In the genomic region with DNA sequence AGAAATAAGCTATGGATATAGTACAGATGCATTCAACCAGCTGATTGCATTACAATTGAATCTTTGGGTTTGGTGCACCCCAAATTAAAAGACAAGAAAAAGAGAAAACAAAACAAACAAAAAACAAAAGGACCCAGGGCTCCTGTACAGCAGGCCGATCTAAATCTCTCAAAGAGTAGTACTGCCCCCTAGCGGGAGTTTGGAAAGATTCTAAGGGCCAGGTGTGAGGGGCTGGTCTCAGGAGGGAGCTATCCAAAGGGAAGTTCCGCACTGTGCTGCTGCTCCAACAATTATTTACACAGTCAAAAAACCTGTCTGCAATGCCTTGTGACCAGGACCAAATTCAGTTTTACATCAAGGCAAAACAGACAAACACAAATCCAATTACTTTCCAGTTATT, we compare ENCODE assay signal across 9 mouse cellular contexts.
A peak's percentile ranks its signal among the peaks of the same experiment; 100 is the strongest.
DNase-seq lines count a peak whose midpoint lies in the region; ATAC-seq and TF ChIP-seq lines count a peak whose summit lies in the region.
"Had no signal": no experiment of that assay in that cellular context is flagged by ENCODE, and none has a peak within 500 bp of the region (broad histone marks: within the 10 kb centered on the region; RNA-seq: fewer than 3 reads in every experiment).

No protein-coding gene starts in this region.

- ATAC-seq in neural tube, embryonic 15.5 days (ENCODE audit: low FRiP score) = peak; percentile 85

- peaks cover 9% of the 10 kb centered on the region for H3K4me1 ChIP-seq in neural tube, embryonic 15.5 days
- H3K4me1 ChIP-seq in testis, adult 2 months (ENCODE audit: control insufficient read depth, insufficient read depth, low read length) = no peaks in the 10 kb centered on the region

- H3K9me3 ChIP-seq in neural tube, embryonic 15.5 days (replicated peaks) = no peaks in the 10 kb centered on the region

- H3K4me2 ChIP-seq in neural tube, embryonic 15.5 days = no peak overlapping the region

- H3K27ac ChIP-seq in neural tube, embryonic 15.5 days (replicated peaks) = no peak overlapping the region
- H3K27ac ChIP-seq in testis, adult 2 months (ENCODE audit: control insufficient read depth, insufficient read depth, low read depth, low read length) = no peak overlapping the region

- intact Hi-C loops in heart, postnatal 14 days (cut with DNase I) = loop anchor here (2.0 to 5.0 kb wide), 4 partner anchors 110 to 478 kb away; no protein-coding TSS in a partner anchor

- TF ChIP-seq POLR2A in testis, adult 2 months (IDR thresholded peaks at IDR 0.05; ENCODE audit: control insufficient read depth, low read depth, low read length) = no peak

- H3K27me3 ChIP-seq in neural tube, embryonic 15.5 days (replicated peaks) = no peaks in the 10 kb centered on the region
- no peaks in the 10 kb centered on the region for H3K27me3 ChIP-seq in testis, adult 2 months (ENCODE audit: control insufficient read depth, insufficient read depth, low read length)

- DNase-seq in CD4-positive helper T cell, adult 2 months (ENCODE audit: low read depth, low spot score) = peak; percentile 76
- peak; percentile 51 to 61 for DNase-seq in adrenal gland, adult 18-20 months (ENCODE audit: low spot score in 2 of 2)
- DNase-seq in embryo, embryonic 10 days (ENCODE audit: low spot score) = peak; percentile 83
- DNase-seq in heart, postnatal 14 days = peak; percentile 62 to 81
- peak; percentile 69 to 78 for DNase-seq in kidney, postnatal 4 days
- DNase-seq in lung, adult 18-20 months = peak; percentile 39 to 69

- 7% methylated on average over 3 of the region's 3 CpGs for WGBS in neural tube, embryonic 15.5 days

- no peak overlapping the region for H3K9ac ChIP-seq in neural tube, embryonic 15.5 days (replicated peaks)

- no peaks in the 10 kb centered on the region for H3K36me3 ChIP-seq in neural tube, embryonic 15.5 days
- H3K36me3 ChIP-seq in testis, adult 2 months (ENCODE audit: control insufficient read depth, insufficient read depth, low read length) = no peaks in the 10 kb centered on the region

- peak; percentile 31; the same call in 1 of the 2 replicates for TF ChIP-seq CTCF in testis, adult 2 months (IDR thresholded peaks at IDR 0.05; ENCODE audit: control insufficient read depth, insufficient read depth, insufficient replicate concordance, low read depth, low read length)

- H3K4me3 ChIP-seq in neural tube, embryonic 15.5 days (replicated peaks) = no peak overlapping the region
- no peak overlapping the region for H3K4me3 ChIP-seq in testis, adult 2 months (ENCODE audit: control insufficient read depth, low read depth, low read length)
- H3K4me3 ChIP-seq: erythroblast, embryonic 14.5 days had no signal
